Mouse (Mus musculus): ENCODE data around the gene Spem2.

Spem2 gene

GRCm38 (mm10) chr11:69835326-69835965, 17.2 kb upstream of the Spem2 start:
- no peak for DNase-seq

- DNase-seq: no peak
Measured at GRCm38 (mm10) chr11:69834001-69834549, 15.8 kb upstream of the Spem2 start.

- DNase-seq: no peak
Measured at GRCm38 (mm10) chr11:69833554-69833953, 15.3 kb upstream of the Spem2 start.

GRCm38 (mm10) chr11:69828832-69829231, 10.6 kb upstream of the Spem2 start:
- peak; percentile 34 for DNase-seq

GRCm38 (mm10) chr11:69823456-69823855, 5.2 kb upstream of the Spem2 start:
- DNase-seq: peak; percentile 36

DNA sequence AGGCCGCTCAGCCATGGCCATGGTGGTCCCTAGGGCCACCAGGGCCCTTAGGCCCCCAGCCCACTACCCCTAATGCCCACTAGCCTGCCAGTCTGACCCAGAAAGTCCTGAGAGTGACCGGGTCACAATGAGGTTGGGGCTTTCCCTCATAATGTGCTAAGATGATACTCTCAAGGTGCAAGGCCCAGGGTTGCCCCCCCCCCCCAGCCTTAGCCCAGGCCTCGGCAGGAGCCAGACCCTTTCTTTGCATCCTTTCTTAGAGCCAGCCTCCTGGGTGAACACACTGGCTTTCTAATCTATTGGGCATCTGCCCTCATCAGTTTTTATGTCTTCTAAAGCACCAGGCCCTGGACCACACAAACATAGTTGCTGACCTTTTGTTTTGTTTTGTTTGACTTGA, 3.8 kb upstream of the Spem2 start, which contains the start of gene Spem1:
Spem1 (minus strand) TSS at position 101 of the 400 bp plus-strand sequence.
- no peak for DNase-seq

DNA sequence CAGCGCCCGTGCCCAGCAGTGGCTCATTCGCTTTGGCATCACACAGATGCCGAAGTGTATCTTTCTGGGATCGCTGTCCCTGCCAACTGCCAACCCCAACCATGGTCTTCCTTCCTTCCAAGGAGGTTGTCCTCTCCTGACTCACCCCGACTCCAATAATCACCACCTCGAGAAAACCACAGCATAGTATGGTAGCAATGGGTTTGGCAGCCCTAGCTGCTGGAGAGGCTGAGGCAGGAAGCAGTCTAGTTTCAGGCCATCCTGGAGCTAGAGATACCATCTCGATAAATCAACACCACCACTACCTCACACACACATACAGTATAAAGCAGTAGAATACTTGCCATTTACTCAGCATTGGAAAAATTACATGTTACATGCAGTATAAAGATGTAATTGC, 606 bp upstream of the Spem2 start:
- no peak for DNase-seq

DNA sequence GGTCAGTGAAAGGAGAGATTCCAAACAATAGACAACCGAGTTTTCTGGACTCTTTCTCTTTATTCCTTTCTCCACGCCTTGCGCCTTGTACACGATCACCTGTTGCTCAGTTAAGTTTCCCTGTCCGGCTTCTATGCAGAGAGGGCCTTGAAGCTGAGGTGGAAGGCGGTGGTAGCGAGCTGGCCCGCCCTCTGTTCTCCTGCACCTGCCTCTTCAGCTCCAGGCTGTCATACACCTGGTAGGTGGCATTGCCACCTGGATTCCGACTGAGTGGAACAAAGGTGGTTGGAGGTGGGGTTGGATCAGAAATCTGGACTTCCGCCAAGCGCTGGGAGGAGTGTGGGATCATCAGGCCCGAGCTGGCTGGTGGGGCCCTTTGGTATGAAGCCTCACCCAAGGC, 1.7 kb downstream of the Spem2 start:
- no peak for DNase-seq

- DNase-seq: no peak
Measured at GRCm38 (mm10) chr11:69815155-69815554, 3.1 kb downstream of the Spem2 start, which contains the start of gene Gm39566. Gm39566 (minus strand) TSS chr11:69815298.

DNA sequence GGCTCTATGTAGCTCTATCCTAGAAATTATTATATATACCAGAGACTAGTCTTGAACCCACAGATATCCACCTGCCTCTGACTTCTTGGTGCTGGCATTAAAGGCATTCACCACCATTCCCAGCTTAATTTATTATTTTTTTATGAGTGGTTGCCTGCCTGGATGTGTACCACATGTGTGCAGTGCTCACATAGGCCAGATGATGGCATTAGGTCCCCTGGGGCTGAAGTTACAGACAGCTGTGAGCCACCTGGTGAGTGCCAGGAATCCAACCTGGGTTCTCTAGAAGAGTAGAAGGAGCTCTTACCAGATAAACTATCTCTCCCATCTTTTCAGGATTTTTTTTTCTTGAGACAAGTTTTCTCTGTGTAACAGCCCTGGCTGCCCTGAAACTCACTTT, 8.0 kb downstream of the Spem2 start:
- no peak for DNase-seq

GRCm38 (mm10) chr11:69807641-69808040, 10.6 kb downstream of the Spem2 start:
- no peak for DNase-seq

- no peak for DNase-seq
Measured at GRCm38 (mm10) chr11:69806378-69806777, 11.9 kb downstream of the Spem2 start.

GRCm38 (mm10) chr11:69804972-69805909, 13.0 kb downstream of the Spem2 start, which contains the start of gene Tmem102:
Tmem102 (minus strand) TSS chr11:69805624.
- no peak for DNase-seq

GRCm38 (mm10) chr11:69804652-69804940, 13.7 kb downstream of the Spem2 start:
- DNase-seq: no peak

DNA sequence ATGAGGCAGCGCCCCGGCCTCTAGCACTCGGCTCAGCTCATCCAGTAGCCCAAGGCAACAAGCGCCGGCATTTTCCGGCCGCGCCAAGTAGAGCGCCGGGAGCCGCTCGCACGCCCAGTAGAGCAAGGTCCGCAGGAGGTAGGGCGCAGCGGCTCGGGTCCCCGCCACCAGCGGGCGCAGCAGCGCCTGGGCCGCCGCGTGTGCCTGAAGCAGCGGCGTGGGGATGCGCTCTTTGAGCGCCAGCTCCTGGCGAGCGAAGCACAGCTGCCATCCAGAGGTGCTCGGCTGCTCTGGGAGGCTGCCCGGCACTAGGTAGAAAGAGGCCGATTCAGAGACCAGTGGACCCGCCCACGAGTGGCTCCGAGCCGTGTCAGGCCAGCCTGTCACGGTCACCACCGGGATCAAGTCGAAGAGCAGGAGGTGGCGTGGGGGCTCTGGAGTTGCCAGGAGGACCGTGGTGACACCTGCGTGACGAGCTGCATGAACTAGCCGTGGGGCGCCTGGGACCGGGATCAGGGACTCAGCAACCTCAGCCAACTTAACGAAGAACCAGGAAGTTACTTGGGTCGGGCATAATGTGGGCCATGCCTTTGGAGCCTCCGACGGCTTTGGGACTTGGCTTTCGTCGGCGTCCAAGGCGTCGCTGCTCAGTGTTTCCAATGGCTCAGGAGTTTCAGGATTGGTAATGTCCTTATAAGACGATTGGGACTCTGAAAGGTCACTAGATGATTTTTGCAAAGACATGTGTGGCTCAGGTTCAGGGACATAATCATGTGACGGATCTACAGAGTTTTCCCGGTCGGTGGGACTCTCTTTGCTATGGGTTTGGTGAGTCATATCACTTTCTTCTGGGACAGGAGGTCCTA, 14.2 kb downstream of the Spem2 start:
- DNase-seq: no peak

- DNase-seq: no peak
Measured at GRCm38 (mm10) chr11:69803328-69803727, 14.9 kb downstream of the Spem2 start.

DNA sequence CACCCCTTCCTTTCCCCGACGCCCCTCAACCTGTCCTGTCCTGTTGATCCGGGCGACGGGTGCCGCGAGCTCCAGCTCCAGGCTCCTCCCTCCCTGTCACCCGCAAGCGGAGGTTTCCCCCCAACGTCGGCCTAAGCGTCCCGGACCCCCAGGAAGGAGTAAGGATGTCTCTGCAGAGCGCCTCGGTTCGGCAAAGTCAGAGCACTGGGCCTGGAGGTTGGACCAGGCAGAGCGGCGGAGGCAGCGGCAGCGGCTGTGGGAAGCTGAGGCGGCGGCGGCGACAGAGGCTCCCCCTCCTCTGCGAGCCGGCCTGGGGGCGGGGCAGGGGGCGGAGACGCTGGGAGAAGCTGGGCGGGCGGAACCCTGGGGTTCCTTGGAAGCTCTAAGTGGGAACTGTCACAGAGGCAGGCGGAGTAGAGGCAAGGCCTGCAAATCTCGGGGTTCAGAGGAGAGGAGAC, 15.6 kb downstream of the Spem2 start:
- no peak for DNase-seq

GRCm38 (mm10) chr11:69801379-69801977, 16.8 kb downstream of the Spem2 start, which contains the start of gene Fgf11:
Fgf11 (minus strand) TSS chr11:69801857.
- DNase-seq: no peak

GRCm38 (mm10) chr11:69800392-69801197, 17.7 kb downstream of the Spem2 start:
- no peak for DNase-seq

GRCm38 (mm10) chr11:69800138-69800391, 18.2 kb downstream of the Spem2 start:
- no peak for DNase-seq

GRCm38 (mm10) chr11:69799394-69800137, 18.7 kb downstream of the Spem2 start:
- no peak for DNase-seq

Measured in cerebellum, adult 9-10 months (tissue).